Mouse (Mus musculus) heart, embryonic 16.5 days (tissue): ENCODE measurements around the gene Rnd1. TPM values are rescaled to one million over a fixed set of nuclear protein-coding genes. Genes with fewer than 3 reads are reported as not detected.

Experiments
- ATAC-seq: fragments of 200-750 bp; cut with Nextera tagmentation; replicated peaks from 2 replicates; pipeline ENCODE4 v1.8.0; 2017; ENCODE audit warnings: moderate number of reproducible peaks; ENCODE audit not compliant: insufficient read depth, low FRiP score; ENCODE audit errors: extremely low read depth
- H3K27ac ChIP-seq: fragments of 300-500 bp; sonication (generic); 2 replicates; pipeline ENCODE4 v1.5.1; 2014; ENCODE audit warnings: mild to moderate bottlenecking, low read length, control low read depth, moderate library complexity
- H3K27me3 ChIP-seq: fragments of 300-500 bp; sonication (generic); 2 replicates; pipeline ENCODE4 v1.6.1; 2014; ENCODE audit warnings: low read length, mixed read lengths; ENCODE audit not compliant: control insufficient read depth, insufficient read depth
- H3K36me3 ChIP-seq: fragments of 300-500 bp; sonication (generic); 2 replicates; pipeline ENCODE4 v1.6.1; 2014; ENCODE audit not compliant: control insufficient read depth, insufficient read depth
- H3K4me1 ChIP-seq: fragments of 300-500 bp; sonication (generic); 2 replicates; pipeline ENCODE4 v1.6.1; 2014; ENCODE audit warnings: low read length, mixed read lengths; ENCODE audit not compliant: control insufficient read depth, insufficient read depth
- H3K4me2 ChIP-seq: fragments of 300-500 bp; sonication (generic); 2 replicates; pipeline ENCODE4 v1.6.1; 2014; ENCODE audit warnings: low read depth, mild to moderate bottlenecking, control low read depth, low read length
- H3K4me3 ChIP-seq: fragments of 300-500 bp; sonication (generic); 2 replicates; pipeline ENCODE4 v1.5.1; 2014; ENCODE audit warnings: mild to moderate bottlenecking, control low read depth, low read length
- H3K9ac ChIP-seq: fragments of 300-500 bp; sonication (generic); 2 replicates; pipeline ENCODE4 v1.6.1; 2014; ENCODE audit warnings: low read length, control low read depth
- H3K9me3 ChIP-seq: fragments of 300-500 bp; sonication (generic); replicated peaks from 2 replicates; pipeline ENCODE4 v1.6.1; 2016; ENCODE audit warnings: low read length; ENCODE audit not compliant: control insufficient read depth
- WGBS: fragments of 180-500 bp; shearing (Covaris S2); extraction: QIAGEN DNeasy Blood & Tissue Kit; methylation state at CpG from one replicate; pipeline ENCODE4 v1.1.7; 2014; 5-methylcytosine and 5-hydroxymethylcytosine counted together
- polyA plus RNA-seq: library from polyadenylated mRNA; unstranded; fragments of >200 nt; fragmentation: Nextera tagmentation; extraction: Ambion mirVana; gene quantifications from 2 replicates; pipeline ENCODE4 v1.2.1, GENCODE M21; 2015

The Rnd1 gene
- polyA plus RNA-seq, 1 experiment from 2014 or later, result 1.7 TPM

GRCm38 (mm10) chr15:98685926-98686325 is 8.7 kb upstream of the Rnd1 start:
- Histone ChIP-seq H3K36me3 (no peaks in the 10 kb centered on the region), H3K27ac (no peak overlapping the region), H3K4me2 (no peak overlapping the region), H3K4me3 (no peak overlapping the region), H3K27me3 (no peaks in the 10 kb centered on the region), H3K9me3 (no peaks in the 10 kb centered on the region), H3K9ac (no peak overlapping the region), H3K4me1 (peaks cover 6% of the 10 kb centered on the region)
- WGBS, result 66% methylated on average over 3 of the region's 3 CpGs
- ATAC-seq, result no peak

- WGBS, result 82% methylated on average over 1 of the region's 1 CpGs
- no peak for ATAC-seq
- H3K4me3 ChIP-seq, result no peak overlapping the region
- H3K36me3 ChIP-seq, result no peaks in the 10 kb centered on the region
- no peaks in the 10 kb centered on the region for H3K4me1 ChIP-seq
- no peaks in the 10 kb centered on the region for H3K9me3 ChIP-seq
- no peak overlapping the region for H3K4me2 ChIP-seq
- no peak overlapping the region for H3K27ac ChIP-seq
- H3K9ac ChIP-seq, result no peak overlapping the region
- no peaks in the 10 kb centered on the region for H3K27me3 ChIP-seq
Observed at GRCm38 (mm10) chr15:98683746-98684145, 6.5 kb upstream of the Rnd1 start.

- H3K4me1 ChIP-seq, result no peaks in the 10 kb centered on the region
- H3K4me3 ChIP-seq, result no peak overlapping the region
- WGBS, result 51% methylated on average over 10 of the region's 10 CpGs
- H3K4me2 ChIP-seq, result no peak overlapping the region
- ATAC-seq, result 0 out of 2 replicates have a peak, but pooled peaks have one; percentile 45
- H3K36me3 ChIP-seq, result no peaks in the 10 kb centered on the region
- no peak overlapping the region for H3K27ac ChIP-seq
- no peaks in the 10 kb centered on the region for H3K9me3 ChIP-seq
- no peak overlapping the region for H3K9ac ChIP-seq
- 0 out of 2 replicates have a peak, but pooled peaks cover 2% of the 10 kb centered on the region for H3K27me3 ChIP-seq
Observed at GRCm38 (mm10) chr15:98683177-98683576, 5.9 kb upstream of the Rnd1 start.

DNA sequence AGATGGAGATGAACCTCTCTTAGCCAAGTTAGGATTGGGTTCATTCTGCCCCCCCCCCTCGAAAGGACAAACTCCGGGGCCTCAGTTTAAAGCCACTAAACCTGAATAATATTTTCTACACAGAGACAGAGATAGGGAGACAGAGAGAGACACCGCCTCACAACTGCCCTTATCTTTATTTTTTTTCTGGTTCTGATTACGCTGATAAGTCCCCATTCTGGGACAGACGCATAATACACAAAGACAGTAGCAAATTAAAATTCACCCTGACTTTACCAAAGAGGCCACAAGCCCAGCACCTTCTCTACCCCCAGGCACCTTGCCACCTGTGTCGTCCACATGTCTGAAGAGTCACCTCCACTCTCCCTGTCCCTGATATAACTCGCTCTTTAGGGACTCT is 4.4 kb upstream of the Rnd1 start:
- Histone ChIP-seq H3K9ac (no peak overlapping the region), H3K27ac (no peak overlapping the region), H3K4me2 (no peak overlapping the region), H3K4me1 (peaks cover 4% of the 10 kb centered on the region), H3K27me3 (0 out of 2 replicates have a peak, but pooled peaks cover 5% of the 10 kb centered on the region), H3K4me3 (no peak overlapping the region), H3K9me3 (no peaks in the 10 kb centered on the region), H3K36me3 (no peaks in the 10 kb centered on the region)
- WGBS, result 77% methylated on average over 7 of the region's 7 CpGs
- no peak for ATAC-seq

DNA sequence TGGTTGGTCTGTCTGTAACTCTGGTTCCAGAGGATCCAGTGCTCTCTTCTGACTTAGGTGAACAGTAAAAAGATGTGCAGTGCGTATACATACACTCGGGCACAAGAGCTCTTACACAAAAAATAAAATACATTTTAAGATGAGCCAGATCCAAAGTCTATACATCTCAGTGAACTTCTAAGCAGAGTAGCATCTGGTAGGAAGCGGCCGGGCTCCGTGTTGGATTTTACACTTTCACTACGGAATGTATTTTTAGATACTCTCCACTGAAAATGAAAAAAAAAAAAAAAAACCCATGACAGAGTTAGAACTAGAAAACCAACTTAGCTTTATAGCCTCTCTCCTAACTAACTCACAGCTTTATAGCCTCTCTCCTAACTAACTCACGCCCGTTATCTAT is 3.4 kb upstream of the Rnd1 start:
- H3K9me3 ChIP-seq, result no peaks in the 10 kb centered on the region
- no peak overlapping the region for H3K9ac ChIP-seq
- 69% methylated on average over 8 of the region's 8 CpGs for WGBS
- H3K4me2 ChIP-seq, result no peak overlapping the region
- no peaks in the 10 kb centered on the region for H3K36me3 ChIP-seq
- H3K4me3 ChIP-seq, result no peak overlapping the region
- peaks cover 13% of the 10 kb centered on the region; the same call in 1 of the 2 replicates for H3K27me3 ChIP-seq
- peaks cover 10% of the 10 kb centered on the region for H3K4me1 ChIP-seq
- no peak overlapping the region for H3K27ac ChIP-seq
- ATAC-seq, result no peak

DNA sequence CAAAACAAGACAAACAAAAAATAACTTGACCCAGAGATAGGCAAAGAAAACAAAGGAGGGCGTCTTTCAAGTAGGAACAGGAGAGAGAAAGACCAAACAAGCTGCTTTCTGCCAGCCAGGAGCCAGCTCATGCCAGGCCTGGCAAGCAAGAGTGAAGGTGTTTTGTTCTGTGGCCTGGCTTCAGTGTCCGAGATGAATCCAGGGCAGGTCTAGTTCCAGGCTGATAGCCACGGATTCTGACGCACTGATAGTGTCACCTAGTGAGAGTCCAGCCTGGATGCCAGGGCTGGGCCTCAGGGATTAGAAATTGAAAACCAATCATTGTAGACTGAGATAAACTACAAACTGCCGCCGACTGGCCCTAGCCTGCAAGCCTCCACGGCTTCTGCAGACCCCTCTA is 716 bp upstream of the Rnd1 start:
- peaks cover 30% of the 10 kb centered on the region for H3K27me3 ChIP-seq
- H3K4me2 ChIP-seq, result no peak overlapping the region
- no peaks in the 10 kb centered on the region for H3K9me3 ChIP-seq
- WGBS, result 59% methylated on average over 7 of the region's 7 CpGs
- H3K4me1 ChIP-seq, result peaks cover 16% of the 10 kb centered on the region
- no peaks in the 10 kb centered on the region for H3K36me3 ChIP-seq
- no peak overlapping the region for H3K27ac ChIP-seq
- no peak for ATAC-seq
- no peak overlapping the region for H3K4me3 ChIP-seq
- no peak overlapping the region for H3K9ac ChIP-seq

DNA sequence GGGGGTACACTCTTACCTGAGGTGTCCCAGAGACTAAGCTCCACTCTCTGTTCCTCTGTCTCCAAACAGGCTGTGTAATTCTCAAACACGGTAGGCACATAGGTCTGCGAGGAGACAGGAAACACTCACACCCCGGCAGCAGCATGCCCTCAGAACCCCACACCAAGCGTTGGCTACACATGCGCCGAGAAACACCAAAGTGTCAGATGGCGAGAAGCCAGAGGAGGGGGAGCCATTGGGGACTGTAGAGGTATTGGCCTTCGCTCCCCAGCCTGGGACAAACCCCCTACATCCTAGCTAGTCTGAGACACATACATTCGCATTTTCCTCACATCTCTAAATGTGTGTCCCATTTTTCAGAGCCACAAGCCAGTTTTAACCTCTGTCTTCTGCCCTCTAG is 790 bp downstream of the Rnd1 start:
- H3K36me3 ChIP-seq, result no peaks in the 10 kb centered on the region
- peak overlapping the region; percentile 41 for H3K9ac ChIP-seq
- WGBS, result 3% methylated on average over 9 of the region's 9 CpGs
- no peak overlapping the region for H3K27ac ChIP-seq
- no peak; the same call in 1 of the 2 replicates for ATAC-seq
- H3K4me3 ChIP-seq, result peak overlapping the region; percentile 58
- peaks cover 25% of the 10 kb centered on the region for H3K4me1 ChIP-seq
- H3K27me3 ChIP-seq, result peaks cover 30% of the 10 kb centered on the region
- H3K9me3 ChIP-seq, result no peaks in the 10 kb centered on the region
- peak overlapping the region; percentile 93 for H3K4me2 ChIP-seq

DNA sequence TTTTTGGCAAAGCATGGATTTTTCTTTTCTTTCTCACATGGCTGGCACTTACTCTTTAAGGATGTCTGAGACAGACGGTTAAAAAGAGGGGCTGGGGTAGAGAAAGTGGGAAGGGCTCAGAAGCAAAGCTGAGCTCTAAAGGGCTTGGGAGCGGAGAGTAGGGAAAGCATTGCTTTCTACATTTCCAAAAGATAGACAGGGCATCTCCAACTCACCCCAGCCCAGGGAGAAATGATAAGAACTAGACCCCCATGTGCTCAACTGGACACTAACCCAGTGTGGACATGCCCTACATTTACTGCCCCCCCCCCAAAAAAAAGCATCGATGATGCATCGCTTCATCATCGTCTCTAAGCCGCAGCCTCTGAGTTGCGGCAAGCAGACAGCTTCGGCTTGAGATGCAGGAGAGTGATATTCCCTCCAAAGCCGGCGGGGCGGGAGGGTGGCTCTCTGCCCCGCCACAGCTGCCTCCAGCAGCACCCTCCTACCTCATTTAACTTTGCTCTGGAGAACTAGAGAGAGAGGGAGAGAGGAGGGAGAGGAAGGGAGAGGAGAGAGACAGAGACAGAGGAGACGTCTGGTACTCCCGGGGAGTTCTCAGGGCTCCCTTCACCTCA is 1.5 kb downstream of the Rnd1 start:
- Histone ChIP-seq H3K27me3 (peaks cover 30% of the 10 kb centered on the region), H3K4me3 (peak overlapping the region; percentile 58), H3K36me3 (no peaks in the 10 kb centered on the region), H3K9me3 (no peaks in the 10 kb centered on the region), H3K9ac (peak overlapping the region; percentile 20; the same call in 1 of the 2 replicates), H3K4me2 (peak overlapping the region; percentile 93), H3K4me1 (peaks cover 25% of the 10 kb centered on the region), H3K27ac (no peak overlapping the region)
- WGBS, result 10% methylated on average over 14 of the region's 14 CpGs
- no peak for ATAC-seq

GRCm38 (mm10) chr15:98674994-98675545 is 2.2 kb downstream of the Rnd1 start:
- Histone ChIP-seq H3K4me1 (peaks cover 25% of the 10 kb centered on the region), H3K4me2 (peak overlapping the region; percentile 93), H3K27me3 (peaks cover 30% of the 10 kb centered on the region), H3K9ac (0 out of 2 replicates have a peak overlapping the region, but pooled peaks have one; percentile 20), H3K9me3 (no peaks in the 10 kb centered on the region), H3K27ac (no peak overlapping the region), H3K4me3 (0 out of 2 replicates have a peak overlapping the region, but pooled peaks have one; percentile 10), H3K36me3 (no peaks in the 10 kb centered on the region)
- ATAC-seq, result no peak
- WGBS, result 29% methylated on average over 11 of the region's 11 CpGs
